In the genomic region with DNA sequence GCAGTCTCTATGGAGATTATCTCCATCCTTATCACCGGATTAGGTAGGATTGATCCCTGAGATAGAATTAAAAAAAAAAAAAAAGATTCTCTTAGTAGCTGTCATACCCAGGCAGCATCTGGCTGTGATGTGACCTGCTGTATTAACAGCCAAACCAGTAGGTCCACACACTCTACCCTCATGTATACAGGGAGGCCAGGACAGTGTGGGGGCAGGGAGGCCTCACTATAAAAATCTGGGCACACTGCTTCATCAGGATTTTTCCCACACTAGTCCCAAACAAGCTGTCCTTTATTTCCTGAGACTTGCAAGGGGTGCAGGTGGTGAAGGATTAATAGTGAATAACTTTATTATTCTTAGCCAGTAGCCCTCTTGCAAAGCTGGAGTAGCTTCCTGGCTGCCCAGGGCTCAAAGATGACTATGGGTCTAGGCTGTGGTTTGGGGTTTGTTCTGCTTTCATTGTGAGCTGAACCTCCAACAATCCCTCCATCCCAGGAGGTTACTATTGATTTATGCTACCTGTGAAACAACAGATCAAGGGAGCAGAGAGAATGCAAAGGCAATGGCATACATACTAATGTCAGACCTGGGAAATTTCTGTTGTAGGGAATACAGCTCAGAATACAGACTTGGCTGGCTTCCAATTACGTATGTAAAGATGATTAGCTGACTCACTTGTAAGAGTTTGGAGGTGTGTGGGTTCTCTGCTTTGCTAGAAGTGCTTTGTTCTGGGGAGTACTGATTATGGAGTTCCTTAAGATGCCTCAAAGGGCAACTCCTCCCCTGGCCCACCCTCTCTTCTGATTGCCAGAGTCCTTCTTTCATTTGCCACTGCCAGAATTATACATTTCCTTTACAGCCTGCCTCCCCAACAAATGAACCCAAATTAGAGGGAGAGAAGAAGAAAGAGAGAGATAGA, we compare ENCODE assay signal across 17 mouse cellular contexts.
DNase-seq lines count a peak whose midpoint lies in the region; ATAC-seq and TF ChIP-seq lines count a peak whose summit lies in the region.
"Had no signal": no experiment of that assay in that cellular context is flagged by ENCODE, and none has a peak within 500 bp of the region (broad histone marks: within the 10 kb centered on the region; RNA-seq: fewer than 3 reads in every experiment).

No protein-coding gene starts in this region.

- no peak for TF ChIP-seq CTCF in hindbrain, postnatal 0 days (IDR thresholded peaks at IDR 0.05; ENCODE audit: low read depth)
- TF ChIP-seq CTCF in olfactory bulb, adult 2 months (IDR thresholded peaks at IDR 0.05; ENCODE audit: insufficient read depth, low read depth, low read length): no peak

- peak; percentile 69 for ATAC-seq in hindbrain, embryonic 16.5 days
- no peak for ATAC-seq in hindbrain, postnatal 0 days
- ATAC-seq in neural tube, embryonic 12.5 days (ENCODE audit: low FRiP score, low read depth): peak; percentile 48; the same call in 1 of the 2 replicates
- ATAC-seq in neural tube, embryonic 15.5 days (ENCODE audit: low FRiP score): no peak
- 0 out of 2 replicates have a peak, but pooled peaks have one; percentile 23 for ATAC-seq in forebrain, embryonic 15.5 days (replicated peaks)
- ATAC-seq: CD4-positive, CD25-positive, alpha-beta regulatory T cell, adult 4 months; intestine, embryonic 16.5 days; lung, postnatal 0 days had no signal

- TF ChIP-seq POLR2A in olfactory bulb, adult 2 months (IDR thresholded peaks at IDR 0.05; ENCODE audit: insufficient read depth, low read depth, low read length): no peak

- H3K4me1 ChIP-seq in hindbrain, embryonic 16.5 days (ENCODE audit: control insufficient read depth, insufficient read depth, low read depth, low read length): no peaks in the 10 kb centered on the region
- H3K4me1 ChIP-seq in hindbrain, postnatal 0 days (ENCODE audit: insufficient read depth, low read length): no peaks in the 10 kb centered on the region
- H3K4me1 ChIP-seq in neural tube, embryonic 12.5 days: no peaks in the 10 kb centered on the region
- H3K4me1 ChIP-seq in neural tube, embryonic 15.5 days: no peaks in the 10 kb centered on the region
- H3K4me1 ChIP-seq in forebrain, embryonic 15.5 days: no peaks in the 10 kb centered on the region
- no peaks in the 10 kb centered on the region for H3K4me1 ChIP-seq in olfactory bulb, adult 2 months (ENCODE audit: control insufficient read depth, insufficient read depth, low read length)
- H3K4me1 ChIP-seq: hindbrain, embryonic 10.5 days; limb, embryonic 12.5 days had no signal

- no peak for DNase-seq in hindbrain, postnatal 0 days (ENCODE audit: low spot score)
- no peak for DNase-seq in retina, embryonic 14.5 days (ENCODE audit: low spot score)
- DNase-seq: adrenal gland, postnatal 25 days; cerebellum, adult 9-11 months had no signal

- 70% methylated on average over 2 of the region's 2 CpGs for WGBS in hindbrain, embryonic 16.5 days
- 64% methylated on average over 2 of the region's 2 CpGs for WGBS in hindbrain, postnatal 0 days
- 69% methylated on average over 2 of the region's 2 CpGs for WGBS in neural tube, embryonic 12.5 days
- 62% methylated on average over 2 of the region's 2 CpGs for WGBS in neural tube, embryonic 15.5 days
- 47% methylated on average over 2 of the region's 2 CpGs for whole genome bisulfite sequencing in forebrain, embryonic 15.5 days
- WGBS in olfactory bulb, adult 2 months: 44% methylated on average over 2 of the region's 2 CpGs

- H3K27me3 ChIP-seq in hindbrain, embryonic 16.5 days (replicated peaks; ENCODE audit: control insufficient read depth, insufficient read depth, low read length): no peaks in the 10 kb centered on the region
- H3K27me3 ChIP-seq in hindbrain, postnatal 0 days (ENCODE audit: insufficient read depth, low read length): no peaks in the 10 kb centered on the region
- H3K27me3 ChIP-seq in neural tube, embryonic 12.5 days (replicated peaks): no peaks in the 10 kb centered on the region
- H3K27me3 ChIP-seq in neural tube, embryonic 15.5 days (replicated peaks): no peaks in the 10 kb centered on the region
- H3K27me3 ChIP-seq in forebrain, embryonic 15.5 days: no peaks in the 10 kb centered on the region
- H3K27me3 ChIP-seq: limb, embryonic 12.5 days; megakaryocyte, embryonic 14.5 days had no signal

- H3K36me3 ChIP-seq in hindbrain, embryonic 16.5 days (ENCODE audit: control insufficient read depth, insufficient read depth, low read length): no peaks in the 10 kb centered on the region
- no peaks in the 10 kb centered on the region for H3K36me3 ChIP-seq in hindbrain, postnatal 0 days (ENCODE audit: insufficient read depth, low read length)
- no peaks in the 10 kb centered on the region for H3K36me3 ChIP-seq in neural tube, embryonic 12.5 days
- H3K36me3 ChIP-seq in neural tube, embryonic 15.5 days: no peaks in the 10 kb centered on the region
- H3K36me3 ChIP-seq in forebrain, embryonic 15.5 days: no peaks in the 10 kb centered on the region
- H3K36me3 ChIP-seq: hindbrain, embryonic 10.5 days; limb, embryonic 12.5 days had no signal

- no peak overlapping the region for H3K27ac ChIP-seq in hindbrain, embryonic 16.5 days (ENCODE audit: low read depth, low read length)
- H3K27ac ChIP-seq in hindbrain, postnatal 0 days: no peak overlapping the region
- H3K27ac ChIP-seq in neural tube, embryonic 12.5 days: no peak overlapping the region
- no peak overlapping the region for H3K27ac ChIP-seq in neural tube, embryonic 15.5 days (replicated peaks)
- H3K27ac ChIP-seq in forebrain, embryonic 15.5 days (replicated peaks): no peak overlapping the region
- peak overlapping the region; percentile 69 for H3K27ac ChIP-seq in olfactory bulb, adult 2 months (ENCODE audit: insufficient read depth, low read depth, low read length)
- H3K27ac ChIP-seq: hindbrain, embryonic 10.5 days; kidney, postnatal 0 days; limb, embryonic 12.5 days; liver, embryonic 14.5 days had no signal

- H3K9ac ChIP-seq in hindbrain, embryonic 16.5 days (ENCODE audit: low read depth, low read length): no peak overlapping the region
- H3K9ac ChIP-seq in hindbrain, postnatal 0 days (replicated peaks; ENCODE audit: low read length): no peak overlapping the region
- no peak overlapping the region for H3K9ac ChIP-seq in neural tube, embryonic 12.5 days
- H3K9ac ChIP-seq in neural tube, embryonic 15.5 days (replicated peaks): no peak overlapping the region
- no peak overlapping the region for H3K9ac ChIP-seq in forebrain, embryonic 15.5 days (replicated peaks)
- H3K9ac ChIP-seq: limb, embryonic 12.5 days; liver, embryonic 14.5 days had no signal

- H3K9me3 ChIP-seq in hindbrain, embryonic 16.5 days (ENCODE audit: control insufficient read depth, low read length): no peaks in the 10 kb centered on the region
- no peaks in the 10 kb centered on the region for H3K9me3 ChIP-seq in hindbrain, postnatal 0 days (ENCODE audit: low read length)
- H3K9me3 ChIP-seq in neural tube, embryonic 12.5 days: no peaks in the 10 kb centered on the region
- H3K9me3 ChIP-seq in neural tube, embryonic 15.5 days (replicated peaks): no peaks in the 10 kb centered on the region
- no peaks in the 10 kb centered on the region for H3K9me3 ChIP-seq in forebrain, embryonic 15.5 days
- H3K9me3 ChIP-seq: hindbrain, embryonic 10.5 days; limb, embryonic 12.5 days; megakaryocyte, embryonic 14.5 days had no signal

- H3K4me2 ChIP-seq in hindbrain, embryonic 16.5 days (ENCODE audit: low read length): no peak overlapping the region
- no peak overlapping the region for H3K4me2 ChIP-seq in hindbrain, postnatal 0 days (ENCODE audit: low read depth, low read length)
- H3K4me2 ChIP-seq in neural tube, embryonic 12.5 days (replicated peaks): no peak overlapping the region
- H3K4me2 ChIP-seq in neural tube, embryonic 15.5 days: no peak overlapping the region
- H3K4me2 ChIP-seq in forebrain, embryonic 15.5 days (replicated peaks): no peak overlapping the region
- H3K4me2 ChIP-seq: limb, embryonic 12.5 days had no signal

- no peak overlapping the region for H3K4me3 ChIP-seq in hindbrain, embryonic 16.5 days (ENCODE audit: low read length)
- no peak overlapping the region for H3K4me3 ChIP-seq in hindbrain, postnatal 0 days (ENCODE audit: low read length)
- no peak overlapping the region for H3K4me3 ChIP-seq in neural tube, embryonic 12.5 days
- H3K4me3 ChIP-seq in neural tube, embryonic 15.5 days (replicated peaks): no peak overlapping the region
- H3K4me3 ChIP-seq in forebrain, embryonic 15.5 days: no peak overlapping the region
- H3K4me3 ChIP-seq in olfactory bulb, adult 2 months (ENCODE audit: insufficient read depth, low read depth, low read length): no peak overlapping the region
- H3K4me3 ChIP-seq: hindbrain, embryonic 10.5 days; limb, embryonic 12.5 days; megakaryocyte, embryonic 14.5 days had no signal

Comparison
In these comparisons a context has a peak if more than half of its experiments do, and no peak if none do; other contexts are left out.
1. ATAC-seq: peak in hindbrain, embryonic 16.5 days (single experiment), neural tube, embryonic 12.5 days (single experiment) and forebrain, embryonic 15.5 days (single experiment); none in hindbrain, postnatal 0 days (single experiment) and neural tube, embryonic 15.5 days (single experiment).